Mouse (Mus musculus) heart, embryonic 16.5 days (tissue): ENCODE measurements around the gene Mpp3. TPM values are rescaled to one million over a fixed set of nuclear protein-coding genes. Genes with fewer than 3 reads are reported as not detected.

Experiments used
- ATAC-seq: fragments of 200-750 bp; cut with Nextera tagmentation; replicated peaks from 2 replicates; pipeline ENCODE4 v1.8.0; 2017; ENCODE audit warnings: moderate number of reproducible peaks; ENCODE audit not compliant: insufficient read depth, low FRiP score; ENCODE audit errors: extremely low read depth
- H3K27ac ChIP-seq: fragments of 300-500 bp; sonication (generic); 2 replicates; pipeline ENCODE4 v1.5.1; 2014; ENCODE audit warnings: mild to moderate bottlenecking, low read length, control low read depth, moderate library complexity
- H3K27me3 ChIP-seq: fragments of 300-500 bp; sonication (generic); 2 replicates; pipeline ENCODE4 v1.6.1; 2014; ENCODE audit warnings: low read length, mixed read lengths; ENCODE audit not compliant: control insufficient read depth, insufficient read depth
- H3K36me3 ChIP-seq: fragments of 300-500 bp; sonication (generic); 2 replicates; pipeline ENCODE4 v1.6.1; 2014; ENCODE audit not compliant: control insufficient read depth, insufficient read depth
- H3K4me1 ChIP-seq: fragments of 300-500 bp; sonication (generic); 2 replicates; pipeline ENCODE4 v1.6.1; 2014; ENCODE audit warnings: low read length, mixed read lengths; ENCODE audit not compliant: control insufficient read depth, insufficient read depth
- H3K4me2 ChIP-seq: fragments of 300-500 bp; sonication (generic); 2 replicates; pipeline ENCODE4 v1.6.1; 2014; ENCODE audit warnings: low read depth, mild to moderate bottlenecking, control low read depth, low read length
- H3K4me3 ChIP-seq: fragments of 300-500 bp; sonication (generic); 2 replicates; pipeline ENCODE4 v1.5.1; 2014; ENCODE audit warnings: mild to moderate bottlenecking, control low read depth, low read length
- H3K9ac ChIP-seq: fragments of 300-500 bp; sonication (generic); 2 replicates; pipeline ENCODE4 v1.6.1; 2014; ENCODE audit warnings: low read length, control low read depth
- H3K9me3 ChIP-seq: fragments of 300-500 bp; sonication (generic); replicated peaks from 2 replicates; pipeline ENCODE4 v1.6.1; 2016; ENCODE audit warnings: low read length; ENCODE audit not compliant: control insufficient read depth
- WGBS: fragments of 180-500 bp; shearing (Covaris S2); extraction: QIAGEN DNeasy Blood & Tissue Kit; methylation state at CpG from one replicate; pipeline ENCODE4 v1.1.7; 2014; 5-methylcytosine and 5-hydroxymethylcytosine counted together
- polyA plus RNA-seq: library from polyadenylated mRNA; unstranded; fragments of >200 nt; fragmentation: Nextera tagmentation; extraction: Ambion mirVana; gene quantifications from 2 replicates; pipeline ENCODE4 v1.2.1, GENCODE M21; 2015

The Mpp3 gene
- polyA plus RNA-seq, 1 experiment from 2014 or later: 4.2 TPM

DNA sequence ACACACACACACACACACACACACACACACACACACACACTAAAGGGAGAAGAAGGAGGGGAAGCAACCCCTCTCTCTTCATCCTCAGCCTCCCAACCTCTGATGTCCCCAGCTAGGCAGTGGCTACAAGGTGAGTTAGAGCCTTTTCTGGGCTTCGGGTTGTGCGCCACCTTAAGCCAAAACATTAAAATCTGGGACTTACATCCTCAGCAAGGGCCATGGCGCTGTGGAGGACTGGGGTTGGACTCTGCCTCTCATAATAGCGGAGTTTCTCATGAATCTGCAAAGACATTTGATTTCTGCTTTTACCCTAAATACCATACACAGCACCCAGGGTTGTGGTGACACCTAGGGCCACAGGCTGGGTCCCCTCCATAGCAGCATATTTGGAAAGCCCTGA, 3.4 kb downstream of the Mpp3 start:
- WGBS: 90% methylated on average over 4 of the region's 4 CpGs
- Histone ChIP-seq H3K4me1 (peaks cover 6% of the 10 kb centered on the region; the same call in 1 of the 2 replicates), H3K27me3 (peaks cover 4% of the 10 kb centered on the region; the same call in 1 of the 2 replicates), H3K36me3 (no peaks in the 10 kb centered on the region), H3K9ac (no peak overlapping the region), H3K4me2 (no peak overlapping the region), H3K9me3 (no peaks in the 10 kb centered on the region), H3K4me3 (no peak overlapping the region), H3K27ac (no peak overlapping the region)
- ATAC-seq: no peak

DNA sequence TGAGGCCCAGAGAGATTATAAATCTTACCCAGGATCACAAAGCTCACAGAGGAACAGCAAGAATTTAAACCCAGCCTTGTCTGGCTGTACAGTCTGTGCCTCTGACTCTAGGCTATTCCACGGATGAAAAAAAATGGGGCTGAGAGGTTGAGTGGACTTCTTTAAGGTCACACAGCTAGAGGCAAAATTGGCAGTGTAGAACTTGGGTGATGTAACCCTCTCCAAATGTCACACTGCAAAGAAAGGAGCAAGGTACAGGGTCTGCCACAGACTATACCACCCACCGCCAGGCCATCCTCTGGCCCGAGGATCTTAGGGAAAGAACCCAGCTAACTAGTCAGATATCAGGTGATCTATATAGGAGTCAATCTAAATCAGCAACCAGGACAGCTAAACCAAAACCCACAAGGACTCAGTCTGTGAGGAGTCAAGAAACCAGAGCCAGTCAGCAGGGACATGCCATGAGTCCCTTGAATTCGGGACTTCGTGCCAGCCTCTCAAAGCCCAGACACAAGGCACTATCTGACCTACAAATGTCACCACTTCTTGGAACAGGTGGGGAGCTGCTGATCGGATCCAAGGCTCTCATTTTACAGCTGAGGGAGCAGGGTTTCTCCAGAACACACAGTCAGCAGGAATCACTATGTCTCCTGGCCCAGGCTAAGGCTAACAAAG, 4.0 kb downstream of the Mpp3 start:
- no peak overlapping the region for H3K27ac ChIP-seq
- H3K36me3 ChIP-seq: no peaks in the 10 kb centered on the region
- ATAC-seq: no peak
- H3K4me1 ChIP-seq: peaks cover 6% of the 10 kb centered on the region; the same call in 1 of the 2 replicates
- no peaks in the 10 kb centered on the region for H3K9me3 ChIP-seq
- WGBS: 83% methylated on average over 6 of the region's 6 CpGs
- no peak overlapping the region for H3K4me3 ChIP-seq
- H3K9ac ChIP-seq: no peak overlapping the region
- peaks cover 4% of the 10 kb centered on the region; the same call in 1 of the 2 replicates for H3K27me3 ChIP-seq
- no peak overlapping the region for H3K4me2 ChIP-seq

- ATAC-seq: no peak
- no peaks in the 10 kb centered on the region for H3K9me3 ChIP-seq
- H3K27me3 ChIP-seq: peaks cover 4% of the 10 kb centered on the region; the same call in 1 of the 2 replicates
- H3K27ac ChIP-seq: no peak overlapping the region
- no peak overlapping the region for H3K4me2 ChIP-seq
- H3K4me3 ChIP-seq: no peak overlapping the region
- peaks cover 6% of the 10 kb centered on the region; the same call in 1 of the 2 replicates for H3K4me1 ChIP-seq
- 79% methylated on average over 13 of the region's 13 CpGs for WGBS
- H3K9ac ChIP-seq: no peak overlapping the region
- H3K36me3 ChIP-seq: no peaks in the 10 kb centered on the region
Observed at GRCm38 (mm10) chr11:102023406-102023805, 4.9 kb downstream of the Mpp3 start.

- Histone ChIP-seq H3K9me3 (0 out of 2 replicates have a peak, but pooled peaks cover 3% of the 10 kb centered on the region), H3K4me2 (no peak overlapping the region), H3K4me1 (peaks cover under 1% of the 10 kb centered on the region; the same call in 1 of the 2 replicates), H3K9ac (no peak overlapping the region), H3K4me3 (no peak overlapping the region), H3K27ac (no peak overlapping the region), H3K27me3 (peaks cover 4% of the 10 kb centered on the region; the same call in 1 of the 2 replicates), H3K36me3 (no peaks in the 10 kb centered on the region)
- WGBS: 88% methylated on average over 5 of the region's 5 CpGs
- ATAC-seq: no peak
Observed at GRCm38 (mm10) chr11:102021196-102021595, 7.1 kb downstream of the Mpp3 start.

DNA sequence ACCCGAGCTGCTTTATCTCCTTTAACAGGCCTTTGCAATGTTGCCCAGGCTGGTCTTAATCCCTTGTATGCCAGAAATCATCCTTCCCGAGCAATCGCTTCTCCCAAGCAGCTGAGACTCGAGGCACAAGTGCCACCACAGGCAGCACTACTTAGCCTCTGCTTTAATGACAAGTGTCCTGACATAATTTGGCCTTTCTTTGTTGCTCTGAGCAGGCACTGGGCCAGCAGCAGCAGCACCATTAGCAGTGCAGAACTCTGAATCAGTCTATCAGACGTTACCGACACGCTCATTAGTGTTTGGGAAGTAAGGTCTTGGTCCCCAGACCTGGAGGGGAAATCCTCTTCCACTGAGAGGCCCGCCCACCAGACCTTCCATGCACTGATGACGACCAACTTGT, 8.5 kb downstream of the Mpp3 start:
- Histone ChIP-seq H3K4me1 (no peaks in the 10 kb centered on the region), H3K4me3 (no peak overlapping the region), H3K9ac (no peak overlapping the region), H3K9me3 (0 out of 2 replicates have a peak, but pooled peaks cover 3% of the 10 kb centered on the region), H3K27ac (no peak overlapping the region), H3K27me3 (no peaks in the 10 kb centered on the region), H3K36me3 (no peaks in the 10 kb centered on the region), H3K4me2 (no peak overlapping the region)
- no peak for ATAC-seq
- WGBS: 72% methylated on average over 9 of the region's 9 CpGs

- Histone ChIP-seq H3K36me3 (no peaks in the 10 kb centered on the region), H3K4me2 (no peak overlapping the region), H3K27me3 (0 out of 2 replicates have a peak, but pooled peaks cover 2% of the 10 kb centered on the region), H3K4me1 (no peaks in the 10 kb centered on the region), H3K4me3 (no peak overlapping the region), H3K9ac (no peak overlapping the region; the same call in 1 of the 2 replicates), H3K27ac (peak overlapping the region; percentile 64), H3K9me3 (0 out of 2 replicates have a peak, but pooled peaks cover 3% of the 10 kb centered on the region)
- ATAC-seq: peak; percentile 49; the same call in 1 of the 2 replicates
- WGBS: 95% methylated on average over 1 of the region's 1 CpGs
Observed at GRCm38 (mm10) chr11:102016136-102016535, 12.1 kb downstream of the Mpp3 start.

DNA sequence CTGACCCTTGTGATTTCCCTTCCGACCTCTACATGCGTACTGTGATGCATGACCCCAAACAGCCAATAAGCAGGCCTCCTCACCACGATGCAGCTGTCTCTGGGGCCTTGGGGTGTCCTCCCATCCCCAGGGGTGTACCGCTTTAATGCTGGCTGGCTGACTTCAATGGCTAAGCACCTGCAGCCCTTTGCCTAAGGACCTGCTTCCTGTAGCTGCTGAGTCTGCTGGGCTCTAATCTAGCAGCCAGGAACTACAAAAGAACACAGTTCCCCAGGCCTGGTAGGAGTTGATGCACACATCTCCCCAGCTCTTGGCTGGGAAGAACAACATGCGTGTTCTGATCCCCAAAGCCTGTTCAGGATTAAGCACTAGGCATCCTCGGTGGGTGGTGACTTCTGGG, 12.8 kb downstream of the Mpp3 start:
- Histone ChIP-seq H3K4me3 (no peak overlapping the region), H3K4me1 (no peaks in the 10 kb centered on the region), H3K9ac (no peak overlapping the region), H3K4me2 (no peak overlapping the region), H3K27ac (no peak overlapping the region), H3K9me3 (0 out of 2 replicates have a peak, but pooled peaks cover 3% of the 10 kb centered on the region), H3K27me3 (0 out of 2 replicates have a peak, but pooled peaks cover 2% of the 10 kb centered on the region), H3K36me3 (no peaks in the 10 kb centered on the region)
- ATAC-seq: no peak
- 73% methylated on average over 6 of the region's 6 CpGs for WGBS

DNA sequence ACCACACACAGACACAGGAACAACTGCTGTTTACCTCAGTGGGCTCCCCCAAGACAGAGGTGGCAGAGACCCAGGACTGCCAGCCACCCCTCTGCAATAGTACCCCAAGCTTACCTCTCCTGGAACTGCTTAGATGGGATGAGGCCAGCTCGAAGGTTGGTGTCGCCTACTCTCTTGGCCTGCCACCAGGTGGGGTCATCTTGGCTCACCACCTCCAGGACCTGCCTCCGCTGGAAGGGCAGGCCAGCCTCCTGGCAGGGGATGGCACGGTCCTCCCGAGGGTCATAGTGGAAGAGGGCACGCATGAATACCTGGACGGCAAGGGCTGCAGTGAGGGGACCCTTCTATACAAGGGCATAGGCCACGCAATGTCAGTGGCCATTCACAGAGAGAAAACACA, 15.1 kb downstream of the Mpp3 start:
- H3K9ac ChIP-seq: no peak overlapping the region
- 74% methylated on average over 8 of the region's 8 CpGs for WGBS
- ATAC-seq: no peak

GRCm38 (mm10) chr11:102011510-102011909, 16.8 kb downstream of the Mpp3 start:
- Histone ChIP-seq H3K9ac (no peak overlapping the region), H3K27ac (no peak overlapping the region), H3K9me3 (no peaks in the 10 kb centered on the region), H3K4me3 (no peak overlapping the region), H3K4me2 (no peak overlapping the region), H3K36me3 (no peaks in the 10 kb centered on the region), H3K27me3 (0 out of 2 replicates have a peak, but pooled peaks cover 2% of the 10 kb centered on the region), H3K4me1 (no peaks in the 10 kb centered on the region; the same call in 1 of the 2 replicates)
- WGBS: 75% methylated on average over 8 of the region's 8 CpGs
- no peak for ATAC-seq

More for the DNA sequence above, 15.1 kb downstream of the Mpp3 start:
- Histone ChIP-seq H3K4me1 (no peaks in the 10 kb centered on the region; the same call in 1 of the 2 replicates), H3K4me2 (no peak overlapping the region), H3K27ac (no peak overlapping the region), H3K9me3 (0 out of 2 replicates have a peak, but pooled peaks cover 3% of the 10 kb centered on the region), H3K36me3 (no peaks in the 10 kb centered on the region), H3K27me3 (0 out of 2 replicates have a peak, but pooled peaks cover 2% of the 10 kb centered on the region), H3K4me3 (no peak overlapping the region)
